Mouse (Mus musculus) olfactory bulb, adult 2 months (tissue): Measurements from ENCODE around the gene Banf2.

Experiments
- CTCF ChIP-seq: fragments of 200-500 bp; IDR thresholded peaks from 2 replicates; pipeline ENCODE4 v1.5.1; 2012; ENCODE audit warnings: low read depth, mild to moderate bottlenecking, low read length, moderate library complexity; ENCODE audit not compliant: insufficient read depth
- POLR2A ChIP-seq: fragments of 200-500 bp; IDR thresholded peaks from 2 replicates; pipeline ENCODE4 v1.6.1; 2012; ENCODE audit warnings: mild to moderate bottlenecking, low read depth, low read length, moderate library complexity; ENCODE audit not compliant: insufficient read depth

DNA sequence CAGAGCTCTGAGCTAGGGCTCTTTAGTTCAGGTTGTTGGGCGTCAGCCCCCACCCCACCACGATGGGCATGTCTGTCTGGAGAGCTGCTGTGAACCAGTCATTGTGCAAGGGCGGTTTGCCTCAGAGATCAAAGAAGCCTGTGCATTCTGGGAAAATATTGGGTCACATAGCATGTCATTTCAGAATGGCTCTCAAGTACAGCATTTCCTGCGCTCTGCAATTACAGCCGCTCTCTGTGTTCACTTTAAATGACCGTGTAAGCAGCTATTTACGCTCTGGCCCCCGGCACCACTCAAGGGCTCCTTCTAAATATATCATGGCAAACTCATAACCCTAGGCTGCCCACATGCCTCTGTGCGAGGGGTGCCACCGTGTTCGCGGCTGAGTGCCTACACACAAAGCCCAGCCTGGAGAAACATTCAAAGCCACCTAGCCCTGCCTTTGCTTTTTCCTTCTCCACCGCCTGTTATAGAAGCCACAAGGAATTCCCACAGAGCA lies 68.7 kb downstream of the Banf2 start:
- TF ChIP-seq CTCF = no peak
- no peak for TF ChIP-seq POLR2A
